Mouse (Mus musculus) heart, embryonic 14.5 days (tissue): ENCODE results near the gene Mpp2. TPM values are rescaled to one million over a fixed set of nuclear protein-coding genes. Genes with fewer than 3 reads are reported as not detected.

Source experiments
- ATAC-seq: fragments of 200-750 bp; cut with Nextera tagmentation; 2 replicates; pipeline ENCODE4 v1.8.0; 2017; ENCODE audit warnings: low read depth, moderate TSS enrichment; ENCODE audit not compliant: insufficient number of reproducible peaks, insufficient read depth, low FRiP score
- H3K27ac ChIP-seq, 2 experiments: fragments of 200-500 bp in 1 of 2; fragments of 300-500 bp in 1 of 2; sonication (generic) in 1 of 2; replicated peaks in 1 of 2; 2 replicates each; pipeline ENCODE4 v1.5.1; 2012 to 2014; ENCODE audit warnings: low read depth in 2 of 2, low read length in 2 of 2, control low read depth in 1 of 2, mild to moderate bottlenecking in 1 of 2, mixed read lengths in 1 of 2; ENCODE audit not compliant: control insufficient read depth in 1 of 2, insufficient read depth in 1 of 2
- H3K27me3 ChIP-seq: fragments of 300-500 bp; sonication (generic); 2 replicates; pipeline ENCODE4 v1.6.1; 2014; ENCODE audit warnings: mild to moderate bottlenecking, low read length, control low read depth; ENCODE audit not compliant: control insufficient read depth, insufficient read depth
- H3K36me3 ChIP-seq: fragments of 300-500 bp; sonication (generic); 2 replicates; pipeline ENCODE4 v1.6.1; 2014; ENCODE audit warnings: mild to moderate bottlenecking, control low read depth, low read length, mixed read lengths; ENCODE audit not compliant: control insufficient read depth, insufficient read depth
- H3K4me1 ChIP-seq, 2 experiments: fragments of 200-500 bp in 1 of 2; fragments of 300-500 bp in 1 of 2; sonication (generic) in 1 of 2; 2 replicates each; pipeline ENCODE4 v1.6.1; 2012 to 2014; ENCODE audit warnings: low read length in 2 of 2, control low read depth in 1 of 2, mixed read lengths in 1 of 2; ENCODE audit not compliant: control insufficient read depth in 2 of 2, insufficient read depth in 2 of 2
- H3K4me2 ChIP-seq: fragments of 300-500 bp; sonication (generic); 2 replicates; pipeline ENCODE4 v1.6.1; 2014; ENCODE audit warnings: mild to moderate bottlenecking, low read length
- H3K4me3 ChIP-seq, 2 experiments: fragments of 200-500 bp in 1 of 2; fragments of 300-500 bp in 1 of 2; sonication (generic) in 1 of 2; 2 replicates each; pipeline ENCODE4 v1.5.1; 2012 to 2014; ENCODE audit warnings: low read length in 2 of 2, mild to moderate bottlenecking in 2 of 2, control low read depth in 1 of 2, low read depth in 1 of 2, moderate library complexity in 1 of 2; ENCODE audit not compliant: control insufficient read depth in 1 of 2, insufficient read depth in 1 of 2
- H3K9ac ChIP-seq: fragments of 300-500 bp; sonication (generic); 2 replicates; pipeline ENCODE4 v1.6.1; 2014; ENCODE audit warnings: mild to moderate bottlenecking, low read length
- H3K9me3 ChIP-seq: fragments of 300-500 bp; sonication (generic); 2 replicates; pipeline ENCODE4 v1.6.1; 2016; ENCODE audit warnings: low read length, control low read depth; ENCODE audit not compliant: control insufficient read depth
- WGBS: fragments of 180-500 bp; shearing (Covaris S2); extraction: QIAGEN DNeasy Blood & Tissue Kit; methylation state at CpG from one replicate; pipeline ENCODE4 v1.1.7; 2014; 5-methylcytosine and 5-hydroxymethylcytosine counted together
- polyA plus RNA-seq: library from polyadenylated mRNA; unstranded; fragments of >200 nt; fragmentation: Nextera tagmentation; extraction: Ambion mirVana; gene quantifications from 2 replicates; pipeline ENCODE4 v1.2.1, GENCODE M21; 2014

Gene Mpp2
- polyA plus RNA-seq, 1 experiment from 2014 or later = 6.0 TPM

DNA sequence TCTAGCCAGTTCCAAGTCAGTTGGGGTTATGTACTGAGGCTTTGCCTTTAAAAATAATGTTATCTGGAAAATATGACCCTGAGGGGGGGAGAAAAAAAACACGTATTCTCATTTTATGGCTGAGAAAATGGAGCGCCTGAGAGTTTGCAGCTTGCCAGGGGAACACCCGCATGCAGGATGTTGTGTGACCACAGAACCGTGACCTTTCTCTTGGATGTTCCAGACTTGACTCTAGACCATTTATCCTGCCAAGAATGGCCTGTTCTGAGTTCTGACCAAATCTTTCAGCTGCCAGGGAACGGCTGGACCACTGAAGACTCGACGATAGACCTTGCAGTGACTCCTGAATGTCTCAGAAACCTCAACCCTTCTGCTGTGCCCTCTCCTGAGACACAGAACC lies 35.1 kb downstream of the Mpp2 start:
- Histone ChIP-seq H3K4me3 (no peak overlapping the region), H3K9ac (no peak overlapping the region), H3K4me2 (no peak overlapping the region), H3K36me3 (no peaks in the 10 kb centered on the region), H3K27me3 (no peaks in the 10 kb centered on the region), H3K27ac (no peak overlapping the region), H3K9me3 (no peaks in the 10 kb centered on the region), H3K4me1 (peaks cover 0 to 7% of the 10 kb centered on the region in 2 experiments; a peak in 1 of 4 replicates)
- no peak for ATAC-seq
- WGBS = 67% methylated on average over 7 of the region's 7 CpGs

DNA sequence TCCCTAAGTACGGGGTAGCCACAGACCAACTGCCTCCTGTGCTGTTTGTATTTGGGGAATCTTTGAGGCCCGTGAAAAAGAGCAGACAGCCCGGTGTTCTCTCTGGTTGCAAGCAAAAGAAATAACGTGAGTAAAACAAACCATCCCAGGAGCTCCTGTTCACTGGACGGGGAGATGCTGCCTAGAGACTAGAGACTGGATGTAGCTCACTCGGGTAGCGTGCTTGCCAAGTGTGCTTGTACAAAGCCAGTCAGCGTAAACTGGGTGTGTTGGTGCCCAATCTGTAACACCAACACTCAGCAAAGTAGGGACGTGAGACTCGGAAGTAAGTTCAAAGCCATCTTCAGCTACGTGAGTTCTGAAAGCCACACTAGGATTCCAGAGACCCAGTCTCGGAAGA lies 35.6 kb downstream of the Mpp2 start:
- Histone ChIP-seq H3K9me3 (no peaks in the 10 kb centered on the region), H3K4me2 (no peak overlapping the region), H3K27me3 (no peaks in the 10 kb centered on the region), H3K9ac (no peak overlapping the region), H3K27ac (peak overlapping the region; percentile 81 to 90), H3K36me3 (no peaks in the 10 kb centered on the region), H3K4me1 (peaks cover 0 to 7% of the 10 kb centered on the region in 2 experiments; a peak in 1 of 4 replicates), H3K4me3 (no peak overlapping the region)
- WGBS = 76% methylated on average over 12 of the region's 12 CpGs
- no peak for ATAC-seq

DNA sequence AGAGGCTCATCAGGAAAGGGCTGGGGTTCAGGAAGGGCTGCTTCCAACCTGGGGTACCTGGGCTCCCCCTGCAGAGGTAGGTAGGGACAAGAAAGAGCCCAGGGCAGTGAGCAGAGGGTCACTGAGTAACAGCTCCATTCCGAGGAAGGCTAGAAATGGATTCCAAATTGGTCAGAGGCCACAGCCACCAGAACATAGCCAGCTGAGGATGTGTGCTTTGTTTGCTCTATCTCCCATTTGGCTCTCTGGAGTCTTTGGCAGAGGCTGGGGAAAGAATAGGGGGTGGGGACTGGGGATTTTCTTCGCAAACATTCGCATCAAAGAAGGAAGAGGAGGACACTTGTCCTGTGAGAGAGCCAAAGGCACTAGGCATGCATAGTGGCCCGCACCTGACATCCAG lies 36.4 kb downstream of the Mpp2 start:
- Histone ChIP-seq H3K27ac (peak overlapping the region; percentile 81 to 90), H3K36me3 (no peaks in the 10 kb centered on the region), H3K4me2 (no peak overlapping the region), H3K27me3 (no peaks in the 10 kb centered on the region), H3K4me3 (no peak overlapping the region), H3K9ac (no peak overlapping the region), H3K9me3 (no peaks in the 10 kb centered on the region), H3K4me1 (peaks cover 0 to 7% of the 10 kb centered on the region in 2 experiments; a peak in 1 of 4 replicates)
- WGBS = 38% methylated on average over 4 of the region's 4 CpGs
- no peak for ATAC-seq

DNA sequence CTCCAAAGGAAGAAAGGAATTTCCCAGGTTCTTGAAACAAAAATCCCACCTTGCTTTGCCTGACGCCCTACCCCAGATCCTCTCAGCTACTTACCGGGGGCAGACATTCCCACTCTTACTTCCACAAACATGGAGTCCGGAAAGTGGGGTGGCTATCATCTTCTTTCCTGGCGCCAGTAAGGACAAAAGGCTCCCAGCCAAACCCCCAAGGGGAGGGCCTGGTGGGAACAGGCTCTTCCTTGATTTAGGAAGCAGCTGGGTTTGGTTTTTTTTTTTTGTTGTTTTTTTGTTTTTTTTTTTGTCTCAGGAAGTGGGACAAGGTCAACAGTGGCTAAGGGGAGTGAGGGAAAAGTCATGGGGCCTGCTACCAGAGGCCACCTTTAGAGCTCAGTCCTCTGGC lies 36.8 kb downstream of the Mpp2 start:
- H3K4me3 ChIP-seq = 0 out of 4 replicates have a peak overlapping the region, but pooled peaks of 1 of the 2 experiments have one; percentile 13
- H3K36me3 ChIP-seq = no peaks in the 10 kb centered on the region
- H3K4me2 ChIP-seq = no peak overlapping the region
- WGBS = 44% methylated on average over 4 of the region's 4 CpGs
- H3K9ac ChIP-seq = no peak overlapping the region
- ATAC-seq = 0 out of 2 replicates have a peak, but pooled peaks have one; percentile 45
- H3K4me1 ChIP-seq = peaks cover 0 to 7% of the 10 kb centered on the region in 2 experiments; a peak in 1 of 4 replicates
- H3K9me3 ChIP-seq = no peaks in the 10 kb centered on the region
- peak overlapping the region; percentile 81 to 90 for H3K27ac ChIP-seq
- H3K27me3 ChIP-seq = no peaks in the 10 kb centered on the region

DNA sequence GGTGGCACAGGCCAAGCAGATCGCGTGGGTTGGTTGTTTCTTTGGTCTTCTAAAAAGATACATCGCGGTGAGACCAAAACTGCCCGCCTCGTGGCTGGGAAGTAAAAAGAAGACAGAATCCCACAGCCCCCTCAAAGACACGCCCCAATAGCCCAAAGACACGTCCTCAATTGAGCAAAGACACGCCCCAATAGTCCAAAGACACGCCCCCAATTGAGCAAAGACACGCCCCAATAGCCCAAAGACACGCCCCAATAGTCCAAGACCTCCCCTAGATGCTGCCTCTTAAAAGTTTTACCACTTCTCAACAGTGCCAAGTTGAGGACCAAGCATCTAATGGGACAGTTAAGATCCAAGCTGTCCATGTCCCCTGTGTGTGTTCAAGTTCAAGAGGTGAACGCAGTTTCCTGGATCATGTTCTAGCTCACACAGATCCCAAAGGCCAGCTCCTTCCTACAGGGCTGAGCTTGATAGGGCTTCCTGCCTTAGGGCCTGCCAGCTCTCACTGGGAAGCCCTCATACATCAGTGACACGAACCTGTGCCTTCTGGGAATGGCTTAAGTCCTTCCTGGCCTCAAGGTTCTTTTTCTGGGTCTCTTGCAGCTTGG lies 38.3 kb downstream of the Mpp2 start:
- ATAC-seq = no peak

DNA sequence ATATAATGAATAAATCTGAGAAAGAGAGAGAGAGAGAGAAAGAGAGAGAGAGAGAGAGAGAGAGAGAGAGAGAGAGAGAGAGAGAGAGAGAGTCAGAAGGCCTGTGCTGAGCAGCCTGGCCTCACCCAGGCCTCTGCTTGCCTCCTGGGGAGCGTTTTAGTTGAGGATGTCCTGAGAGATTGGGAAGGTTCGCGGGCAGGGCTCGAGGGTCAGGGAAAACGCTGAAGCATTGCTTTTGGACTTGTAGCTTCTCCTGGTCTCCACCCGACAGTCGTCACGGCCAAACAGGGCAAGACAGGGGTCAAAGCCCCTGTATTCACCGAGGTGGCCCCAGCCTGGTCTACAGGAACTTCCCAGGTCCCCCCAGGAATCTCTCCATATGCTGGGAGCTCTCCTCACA lies 41.7 kb downstream of the Mpp2 start:
- no peak for ATAC-seq
- H3K9me3 ChIP-seq = peaks cover 13% of the 10 kb centered on the region
- H3K4me3 ChIP-seq = no peak overlapping the region
- no peak overlapping the region for H3K9ac ChIP-seq
- no peaks in the 10 kb centered on the region for H3K4me1 ChIP-seq
- H3K27me3 ChIP-seq = no peaks in the 10 kb centered on the region
- 72% methylated on average over 9 of the region's 9 CpGs for WGBS
- no peak overlapping the region for H3K27ac ChIP-seq
- no peaks in the 10 kb centered on the region for H3K36me3 ChIP-seq
- H3K4me2 ChIP-seq = no peak overlapping the region

More for the DNA sequence above, 38.3 kb downstream of the Mpp2 start:
- Histone ChIP-seq H3K4me1 (peaks cover 0 to 7% of the 10 kb centered on the region in 2 experiments; a peak in 1 of 4 replicates), H3K9me3 (peaks cover 13% of the 10 kb centered on the region), H3K4me2 (no peak overlapping the region), H3K4me3 (no peak overlapping the region), H3K27me3 (no peaks in the 10 kb centered on the region), H3K9ac (no peak overlapping the region), H3K27ac (peak overlapping the region in 1 of 2 experiments; percentile 55; a peak in 1 of 4 replicates), H3K36me3 (no peaks in the 10 kb centered on the region)
- WGBS = 47% methylated on average over 14 of the region's 14 CpGs

DNA sequence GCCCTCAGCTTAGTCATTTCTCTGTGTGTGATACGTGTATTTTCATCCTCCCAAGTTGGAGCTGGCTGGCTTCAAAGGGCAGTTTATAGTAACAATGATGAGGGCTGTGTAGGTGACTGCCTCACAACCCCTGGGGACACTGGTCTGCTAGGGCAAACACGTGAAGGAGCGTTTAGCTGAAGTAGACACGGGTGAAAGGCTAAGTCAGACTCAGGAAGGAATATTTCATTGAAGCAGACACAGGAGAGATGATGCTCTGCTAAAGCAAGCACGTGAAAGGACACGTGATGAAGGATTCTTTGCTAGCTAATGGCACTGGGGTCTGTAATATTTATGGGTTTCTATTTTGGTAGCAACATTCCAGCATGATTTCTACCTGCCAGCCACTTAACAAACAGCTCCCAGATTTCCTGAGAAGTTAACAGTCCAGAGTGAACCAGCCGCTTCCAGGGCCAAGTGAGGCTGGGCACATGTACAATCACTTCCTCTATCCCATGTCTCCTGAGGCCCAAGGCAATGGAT lies 43.6 kb downstream of the Mpp2 start:
- H3K27me3 ChIP-seq = no peaks in the 10 kb centered on the region
- H3K4me3 ChIP-seq = no peak overlapping the region
- WGBS = 81% methylated on average over 7 of the region's 7 CpGs
- no peak overlapping the region for H3K4me2 ChIP-seq
- no peak overlapping the region for H3K9ac ChIP-seq
- no peak for ATAC-seq
- 0 out of 4 replicates have a peak, but pooled peaks cover 0 to 1% of the 10 kb centered on the region in 2 experiments for H3K4me1 ChIP-seq
- H3K9me3 ChIP-seq = peaks cover 13% of the 10 kb centered on the region
- H3K36me3 ChIP-seq = no peaks in the 10 kb centered on the region
- H3K27ac ChIP-seq = no peak overlapping the region
